Mouse (Mus musculus): Measurements from ENCODE around the gene Tsks.

Gene Tsks

GRCm38 (mm10) chr7:44978300-44978699 is 35.3 kb downstream of the Tsks start:
- no peak for DNase-seq (ENCODE audit: low spot score)

DNA sequence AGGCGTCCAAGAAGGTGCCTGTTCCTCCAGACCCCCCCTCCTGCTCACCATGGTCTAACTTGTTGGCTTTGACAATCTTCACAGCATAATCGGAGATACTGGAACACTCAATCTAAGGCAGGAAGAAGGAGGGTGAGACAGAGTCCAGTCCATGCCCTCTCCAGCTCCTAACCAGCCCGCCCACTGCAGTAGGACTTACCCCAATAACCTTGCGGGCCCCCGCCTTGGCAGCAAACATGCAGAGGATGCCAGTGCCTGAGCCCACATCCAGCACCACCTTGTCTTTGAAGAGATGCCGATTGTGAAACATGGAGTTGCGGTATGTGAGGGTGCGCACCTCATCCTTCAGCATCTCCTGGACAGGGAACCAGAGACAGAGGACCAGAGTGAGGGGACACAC is 38.5 kb downstream of the Tsks start:
- DNase-seq (ENCODE audit: low spot score): no peak

- DNase-seq (ENCODE audit: low spot score): peak; percentile 90
Measured at GRCm38 (mm10) chr7:44983085-44983484, 40.1 kb downstream of the Tsks start.

- DNase-seq (ENCODE audit: low spot score): no peak
Measured at GRCm38 (mm10) chr7:44983944-44984832, 41.2 kb downstream of the Tsks start.

GRCm38 (mm10) chr7:44984833-44985164 is 41.8 kb downstream of the Tsks start:
- no peak for DNase-seq (ENCODE audit: low spot score)

DNA sequence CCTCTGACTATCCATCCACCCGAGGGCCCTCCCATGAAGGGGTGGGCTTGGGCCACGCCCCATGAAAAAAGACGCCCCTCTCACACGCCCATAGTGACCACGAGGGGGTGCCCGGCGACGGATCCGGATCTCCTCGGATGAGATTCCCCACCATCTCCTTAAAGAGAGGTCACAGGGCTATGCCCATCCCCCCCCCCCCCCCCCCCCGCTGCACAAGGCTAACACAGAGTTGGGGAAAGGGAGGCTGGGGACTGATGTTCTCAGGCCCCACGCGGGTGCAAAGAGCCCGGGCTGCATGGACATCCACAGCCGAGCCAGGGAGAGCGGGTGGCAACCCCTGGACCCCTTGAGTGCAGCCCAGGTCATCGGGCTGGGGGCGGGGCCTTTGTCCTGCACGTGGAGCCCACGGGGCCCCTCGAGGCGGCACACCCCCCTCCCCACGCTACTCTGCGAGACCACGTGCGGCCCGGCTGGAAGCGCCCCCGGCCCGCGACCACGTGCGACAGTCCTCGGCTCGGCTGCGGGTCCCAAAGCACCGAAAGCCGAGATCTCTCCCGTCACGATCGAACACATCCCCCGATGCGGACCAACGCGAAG is 42.7 kb downstream of the Tsks start:
- peak; percentile 71 for DNase-seq (ENCODE audit: low spot score)

DNA sequence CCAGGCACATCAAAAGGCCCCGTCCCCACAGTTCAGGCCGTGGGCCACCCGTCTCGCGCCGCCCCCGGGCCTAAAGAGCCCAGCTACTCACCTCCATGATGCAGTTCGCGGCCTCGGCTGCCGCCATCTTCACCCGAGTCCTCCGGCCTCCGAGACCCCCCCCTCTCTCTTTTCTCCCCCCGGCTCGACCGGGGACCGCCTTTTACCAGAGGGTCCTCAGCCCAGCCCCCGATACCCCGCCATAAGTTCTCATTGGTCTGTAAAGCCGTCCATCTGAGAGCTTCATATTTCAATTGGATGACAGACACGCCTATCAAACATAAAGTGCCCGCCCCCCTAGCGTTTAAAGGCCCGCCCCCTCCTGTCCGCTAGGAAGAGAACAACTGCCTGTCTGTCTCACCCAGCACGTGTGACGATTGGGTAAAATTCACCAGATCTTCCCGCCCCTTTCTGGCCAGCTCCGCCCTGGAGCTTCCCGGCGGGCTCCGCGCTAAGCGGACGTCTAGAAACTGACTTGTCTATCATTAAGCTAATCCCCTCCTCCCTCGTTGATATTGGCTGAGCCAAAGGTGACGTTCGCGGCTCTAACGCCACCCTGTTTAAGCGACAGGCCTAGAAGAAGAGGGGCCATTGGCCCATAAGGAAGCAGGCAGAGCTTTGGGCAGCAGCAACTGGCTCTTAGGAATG is 43.3 kb downstream of the Tsks start, which contains the start of gene Prmt1:
Gene Prmt1 (minus strand): TSS at position 377 of the 687 bp plus-strand sequence.
- DNase-seq (ENCODE audit: low spot score): peak; percentile 97

GRCm38 (mm10) chr7:44986879-44987718 is 44.1 kb downstream of the Tsks start:
- DNase-seq (ENCODE audit: low spot score): no peak

DNA sequence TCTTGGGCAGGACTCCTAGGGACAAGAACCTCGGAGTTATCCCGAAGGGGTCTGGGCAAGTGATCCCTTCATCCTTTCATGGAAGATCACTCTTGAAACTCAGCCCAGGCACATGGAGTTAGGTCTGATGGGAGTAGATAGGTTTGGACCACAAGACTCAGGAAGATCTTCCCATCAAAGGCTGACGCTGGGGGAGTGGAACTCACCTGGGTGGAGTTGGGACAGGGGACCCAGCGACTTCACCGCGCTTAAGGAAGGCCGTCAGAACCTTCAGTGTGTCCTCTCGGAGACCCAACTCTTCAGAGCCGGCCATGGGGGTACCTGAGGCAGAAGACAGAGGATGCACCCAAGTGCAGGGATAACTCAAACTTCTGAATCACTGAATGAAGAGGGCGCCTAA is 53.7 kb downstream of the Tsks start:
- no peak for DNase-seq (ENCODE audit: low spot score)

GRCm38 (mm10) chr7:44997231-44997939 is 54.4 kb downstream of the Tsks start, which contains the start of gene Irf3:
Gene Irf3 (plus strand): TSS chr7:44997648.
- peak; percentile 98 for DNase-seq (ENCODE audit: low spot score)

- no peak for DNase-seq (ENCODE audit: low spot score)
Measured at GRCm38 (mm10) chr7:44997940-44998428, 55.0 kb downstream of the Tsks start.

DNA sequence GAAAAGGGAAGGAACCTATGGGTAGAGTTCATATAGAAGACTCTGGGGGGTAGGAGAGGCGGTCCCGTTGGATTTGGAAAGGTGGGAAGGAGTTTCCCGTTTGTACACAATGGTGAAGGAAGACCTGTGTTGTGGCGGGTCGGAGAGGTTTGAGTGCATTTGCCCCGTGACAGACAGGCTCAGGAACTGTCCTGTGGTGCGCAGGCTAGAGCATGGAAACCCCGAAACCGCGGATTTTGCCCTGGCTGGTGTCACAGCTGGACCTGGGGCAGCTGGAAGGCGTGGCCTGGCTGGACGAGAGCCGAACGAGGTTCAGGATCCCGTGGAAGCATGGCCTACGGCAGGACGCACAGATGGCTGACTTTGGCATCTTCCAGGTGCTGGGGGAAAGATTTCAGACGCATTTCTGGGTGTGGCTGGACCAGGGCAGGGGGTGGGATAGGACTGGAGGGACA is 55.5 kb downstream of the Tsks start, which contains the start of gene Bcl2l12:
Gene Bcl2l12 (minus strand): TSS at position 212 of the 455 bp plus-strand sequence.
- peak; percentile 56 for DNase-seq (ENCODE audit: low spot score)

- no peak for DNase-seq (ENCODE audit: low spot score)
Measured at GRCm38 (mm10) chr7:44999753-45000152, 56.7 kb downstream of the Tsks start.

GRCm38 (mm10) chr7:45000539-45001114 is 57.6 kb downstream of the Tsks start:
- DNase-seq (ENCODE audit: low spot score): no peak

GRCm38 (mm10) chr7:45002440-45002839 is 59.4 kb downstream of the Tsks start:
- no peak for DNase-seq (ENCODE audit: low spot score)

DNA sequence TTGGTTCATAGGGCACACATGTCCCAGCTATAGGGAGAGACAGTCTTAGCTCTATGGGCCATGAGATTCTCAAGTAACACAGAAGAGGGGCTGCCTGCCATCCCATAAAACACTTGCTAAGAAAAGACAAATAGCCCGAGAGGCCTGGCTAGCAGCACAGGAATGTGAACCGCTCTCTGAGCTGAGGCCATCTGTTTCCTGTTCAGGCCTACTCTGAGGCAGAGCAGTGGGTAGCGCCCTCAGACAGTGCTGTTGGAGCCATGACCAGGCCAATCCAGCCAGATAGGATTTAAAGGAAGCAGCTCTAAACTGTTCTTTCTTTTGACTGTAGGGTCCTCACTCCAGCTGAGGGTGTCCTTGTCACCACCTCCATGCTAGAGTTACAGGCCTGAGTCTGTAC is 61.5 kb downstream of the Tsks start:
- DNase-seq (ENCODE audit: low spot score): no peak

GRCm38 (mm10) chr7:45005321-45005992 is 62.5 kb downstream of the Tsks start:
- no peak for DNase-seq (ENCODE audit: low spot score)

GRCm38 (mm10) chr7:45006503-45006902 is 63.5 kb downstream of the Tsks start:
- DNase-seq (ENCODE audit: low spot score): no peak

DNA sequence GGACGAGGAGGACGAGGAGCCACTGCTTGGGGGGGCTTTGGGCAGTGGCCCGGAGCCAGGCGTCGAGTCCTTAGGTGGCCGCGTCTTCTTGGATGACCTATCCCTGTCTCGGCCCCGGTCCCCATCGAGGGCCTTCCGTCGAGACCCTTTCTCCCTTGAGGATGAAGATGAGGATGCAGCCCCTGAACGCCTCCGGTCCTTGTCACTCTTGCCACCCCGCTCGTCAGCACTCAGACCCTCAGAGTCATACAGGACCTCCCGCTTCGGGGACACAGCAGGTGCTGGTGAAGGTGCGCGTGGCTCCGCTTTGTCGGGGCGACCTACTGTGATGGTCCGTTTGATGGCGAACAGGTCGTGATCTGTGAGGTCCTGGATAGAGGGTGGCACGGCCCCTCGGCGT is 64.1 kb downstream of the Tsks start:
- no peak for DNase-seq (ENCODE audit: low spot score)
